Mouse (Mus musculus) gastrocnemius, postnatal 10 days (tissue): ENCODE data around the gene Garem2. TPM values are rescaled to one million over a fixed set of nuclear protein-coding genes. Genes with fewer than 3 reads are reported as not detected.
"Not testable (repeated sequence)": the region's sequence is repeated elsewhere in the genome, so short reads cannot be mapped to it uniquely, and the experiment has no call there.

Experiments
- DNase-seq: peaks from one replicate; pipeline ENCODE4 v3.0.0; 2021; ENCODE audit warnings: mixed read lengths
- long read RNA-seq, 2 experiments: library from polyadenylated mRNA; stranded (forward); transcript quantifications; one replicate each; pipeline ENCODE4 v2.0.0; 2021
- total RNA-seq, 2 experiments: library from RNA; stranded (reverse); gene quantifications; 2 replicates each; pipeline ENCODE4 v1.2.3; 2021

Garem2 gene
- under 1 TPM; 0.12 to 0.18 TPM for total RNA-seq
- long read RNA-seq, experiment 1 = 0 reads
- long read RNA-seq, experiment 2, partial matches to known transcripts = 0 of 1 reads
- long read RNA-seq, experiment 2, other reads (novel, unspliced or antisense) = 0 of 1 reads

DNA sequence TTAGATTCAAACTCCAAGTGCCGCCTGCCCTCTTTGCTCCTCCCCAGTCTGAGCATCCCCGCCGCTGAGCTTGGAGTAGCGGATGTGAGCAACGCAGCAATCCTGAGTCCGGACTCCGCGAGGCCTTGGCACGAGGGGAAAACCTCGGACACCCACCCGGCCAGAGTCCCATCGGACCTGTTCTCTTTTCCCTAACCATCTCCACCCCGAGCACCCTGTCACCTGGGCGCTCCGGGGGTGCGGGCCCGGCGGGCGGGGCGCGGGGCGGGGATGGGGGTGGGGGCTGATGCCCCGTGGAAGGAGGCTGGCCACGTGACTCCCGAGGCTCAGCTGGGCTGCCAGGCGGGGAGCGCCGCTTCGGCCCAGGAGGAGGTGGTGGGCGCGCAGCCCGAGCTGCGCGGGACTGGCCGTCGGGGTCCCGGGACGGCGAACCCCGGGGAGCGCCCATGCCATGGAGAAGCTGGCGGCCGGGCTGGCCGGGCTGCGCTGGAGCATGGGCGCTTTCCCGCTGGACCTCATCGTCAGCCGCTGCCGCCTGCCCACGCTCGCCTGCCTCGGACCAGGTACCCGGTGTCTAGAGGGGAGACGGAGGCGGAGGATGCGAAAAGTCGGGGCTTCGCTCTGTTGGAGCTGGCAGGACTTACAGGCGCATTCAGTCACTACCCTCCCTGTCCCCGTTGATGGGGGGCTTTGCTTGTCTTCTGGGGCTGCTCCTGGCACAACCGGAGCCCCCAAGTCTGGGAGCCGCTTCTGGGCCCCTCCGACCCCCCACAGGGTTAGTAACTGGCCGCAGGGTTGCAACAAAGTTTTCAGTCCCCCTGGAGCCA lies at the start of gene Garem2:
Garem2 (plus strand) TSS at position 321 of the 827 bp plus-strand sequence.
- DNase-seq = no peak

DNA sequence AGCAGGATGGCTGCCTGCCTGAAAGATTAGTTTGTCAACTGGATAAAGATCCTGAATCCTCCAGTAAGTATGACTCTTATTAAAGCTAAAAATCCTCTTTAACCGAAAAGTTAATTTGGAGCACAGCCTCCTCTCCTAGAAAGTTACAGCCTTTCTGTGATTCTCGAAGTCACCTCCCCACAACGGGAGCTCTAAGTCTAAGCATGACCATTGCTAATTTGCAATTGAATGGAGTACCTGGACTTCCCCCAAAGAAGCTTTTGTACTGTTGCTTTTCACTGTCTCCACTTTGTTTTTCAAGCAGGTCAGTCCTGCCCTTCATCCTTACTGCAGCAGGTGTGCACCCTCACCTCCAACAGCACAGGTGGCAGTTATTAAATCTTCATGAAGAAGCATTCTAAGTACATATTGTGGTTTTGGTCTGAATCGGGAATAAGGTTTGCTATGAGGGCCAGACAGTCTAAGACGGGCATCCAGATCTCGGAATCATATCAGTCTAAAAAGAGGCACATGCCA lies 46.7 kb upstream of the Garem2 start:
- DNase-seq = no peak

DNA sequence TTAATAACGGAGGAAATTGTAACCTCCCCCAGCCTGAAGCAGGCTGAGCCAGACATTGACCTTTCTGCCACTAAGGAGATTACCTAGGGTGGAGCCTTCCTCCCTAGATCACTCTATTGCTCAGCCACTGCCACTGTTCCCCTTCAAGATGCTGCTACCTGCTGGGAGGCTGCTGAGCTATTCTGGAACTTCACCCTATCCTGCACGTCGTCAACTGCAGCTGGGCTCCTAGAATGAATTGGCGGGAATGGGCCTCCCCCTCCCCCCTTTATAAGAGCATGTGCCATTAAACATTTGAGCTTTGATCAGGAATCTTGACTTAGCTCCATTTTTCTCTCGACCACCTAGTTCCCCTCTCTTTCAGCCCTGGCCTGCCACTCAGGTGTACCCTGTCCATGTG lies 45.4 kb upstream of the Garem2 start:
- DNase-seq = not testable (repeated sequence)

DNA sequence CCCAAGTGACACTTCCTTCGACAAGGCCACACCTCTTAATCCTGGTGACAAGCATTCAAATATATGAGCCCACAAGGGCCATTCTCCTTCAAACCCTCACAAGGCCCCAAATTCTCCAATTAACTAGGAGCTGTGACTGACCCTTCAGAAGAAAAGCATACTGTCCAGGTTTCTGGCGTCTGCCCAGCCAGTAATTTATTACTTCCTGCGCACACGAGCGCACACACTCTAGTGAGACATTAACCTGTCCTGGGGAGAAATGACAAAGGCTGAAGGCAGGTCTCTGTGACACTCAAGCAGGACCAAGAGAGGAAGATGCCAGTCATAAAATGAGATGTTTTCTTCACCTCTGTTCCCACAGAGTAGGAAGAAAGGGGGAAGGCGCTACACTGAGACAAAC lies 37.2 kb upstream of the Garem2 start:
- DNase-seq = no peak

DNA sequence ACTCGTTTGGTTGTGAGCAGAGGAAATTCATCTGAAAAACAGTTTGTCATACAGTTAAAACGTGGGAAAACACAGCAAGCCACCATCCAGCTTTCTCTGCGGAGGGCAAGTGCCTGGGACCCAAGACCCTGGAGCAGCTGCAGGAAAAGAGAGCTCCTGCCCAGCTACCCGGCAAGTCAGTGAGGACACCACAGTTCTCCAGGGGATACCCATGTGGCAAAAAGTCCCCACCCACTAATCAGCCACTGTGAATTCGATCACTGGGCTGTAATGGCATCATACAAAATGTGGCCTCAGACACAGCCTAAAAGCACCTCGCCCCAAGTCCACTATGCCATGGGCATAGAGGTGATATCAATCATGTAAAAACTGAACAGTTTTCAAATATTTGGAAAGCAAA lies 33.3 kb upstream of the Garem2 start:
- DNase-seq = no peak

DNA sequence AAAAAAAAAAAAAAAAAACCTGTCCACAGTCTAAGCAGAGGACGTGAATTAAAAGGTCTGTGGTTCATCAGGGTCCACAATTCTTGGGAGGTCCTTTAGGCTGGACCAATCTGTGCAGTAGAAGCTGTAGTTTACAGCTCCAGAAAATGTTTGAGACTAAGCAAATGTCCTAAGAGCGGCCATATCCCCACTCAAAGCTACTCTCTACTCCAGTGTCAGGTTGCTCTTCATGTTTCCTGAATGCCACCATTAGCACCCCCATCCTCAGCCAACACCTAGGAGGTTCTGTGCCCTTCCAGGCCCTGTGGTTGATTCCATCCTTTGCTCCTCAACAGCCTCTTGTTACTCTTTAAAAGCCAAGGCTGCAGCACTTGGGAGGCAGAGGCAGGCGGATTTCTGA lies 32.6 kb upstream of the Garem2 start:
- DNase-seq = no peak

DNA sequence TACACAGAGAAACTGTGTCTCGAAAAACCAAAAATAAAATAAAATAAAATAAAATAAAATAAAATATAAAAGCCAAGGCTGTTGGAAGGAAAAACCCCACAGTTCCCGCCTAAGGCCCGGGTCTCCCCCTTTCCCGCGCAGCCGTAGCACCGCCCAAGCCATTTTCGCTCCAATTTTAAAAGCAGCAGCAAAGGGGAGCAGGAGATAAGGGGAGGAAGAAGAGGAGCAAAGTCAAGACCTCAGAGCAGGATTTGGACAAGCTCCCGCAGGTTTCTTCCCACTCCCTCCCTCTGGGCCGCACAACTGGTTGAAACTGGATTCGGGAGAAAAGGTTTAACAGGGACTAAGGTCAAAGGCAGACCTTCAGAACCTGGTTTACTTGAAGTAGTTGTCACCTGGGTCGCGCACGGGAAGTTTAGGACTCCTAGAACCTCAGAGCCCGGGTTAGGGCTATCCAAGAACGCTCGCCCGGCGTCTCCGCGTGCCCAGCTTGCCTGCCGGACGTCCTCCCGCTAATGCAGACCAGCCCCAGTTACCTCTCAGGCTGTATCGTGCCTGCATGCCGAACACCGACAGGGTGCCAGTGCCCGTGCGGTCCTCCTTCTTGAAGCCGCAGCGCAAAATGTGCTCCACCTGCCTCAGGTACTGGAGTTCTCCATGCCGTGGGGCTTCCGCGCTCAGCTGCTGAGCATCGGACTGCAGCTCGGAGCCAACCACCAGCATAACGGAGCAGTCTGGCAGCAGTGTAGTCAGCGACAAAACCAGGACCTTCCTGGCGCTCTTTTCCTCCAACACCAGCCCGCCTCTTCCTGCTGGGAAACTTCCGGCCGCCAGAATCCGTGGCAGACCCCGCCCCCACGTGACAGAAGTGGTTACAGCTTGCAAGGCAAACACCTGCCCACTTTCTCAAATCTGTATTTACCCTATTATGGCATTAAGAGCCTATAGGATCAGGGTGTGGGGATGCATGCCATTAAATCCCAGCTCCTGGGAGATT lies 31.8 kb upstream of the Garem2 start, which contains the start of gene Tyms:
Tyms (minus strand) TSS at position 793 of the 997 bp plus-strand sequence.
- DNase-seq = peak; percentile 73

DNA sequence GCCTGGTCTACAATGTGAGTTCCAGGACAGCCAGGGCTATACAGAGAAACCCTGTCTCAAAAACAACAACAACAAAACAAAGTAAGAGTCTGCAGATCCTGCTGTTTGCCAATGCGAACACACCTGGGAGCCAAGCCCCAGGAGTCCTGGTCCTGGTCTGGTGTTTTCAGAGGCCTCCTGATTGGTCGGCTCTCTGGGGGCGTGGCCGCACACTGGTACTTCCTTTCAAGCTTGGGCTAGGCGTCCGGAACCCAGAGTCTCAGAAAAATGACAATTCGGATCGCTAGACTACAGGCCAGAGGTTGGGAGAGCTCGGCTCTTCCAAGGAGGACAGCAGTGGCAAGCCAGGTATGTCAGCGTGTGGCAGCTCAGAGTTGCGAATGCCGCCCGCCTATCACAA lies 12.3 kb upstream of the Garem2 start:
- DNase-seq = no peak

DNA sequence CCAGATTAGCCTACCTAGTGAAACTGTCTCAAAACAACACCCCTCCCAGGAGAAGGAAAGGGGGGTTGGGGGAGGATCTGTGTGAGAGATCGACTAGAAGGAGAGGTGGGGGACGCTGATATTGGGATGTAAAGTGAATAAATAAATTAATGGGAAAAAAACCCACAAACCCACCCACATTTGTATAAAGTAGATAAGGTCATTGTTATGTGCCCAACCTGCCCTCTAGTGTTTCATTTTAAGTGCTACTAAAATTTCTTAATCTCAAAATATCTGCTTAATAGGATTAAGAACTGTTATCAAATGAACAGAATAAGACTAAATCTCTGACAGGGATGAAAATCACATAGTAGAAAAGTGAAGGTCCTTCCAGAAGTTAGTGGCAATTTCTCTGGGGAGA lies 10.6 kb upstream of the Garem2 start:
- no peak for DNase-seq

DNA sequence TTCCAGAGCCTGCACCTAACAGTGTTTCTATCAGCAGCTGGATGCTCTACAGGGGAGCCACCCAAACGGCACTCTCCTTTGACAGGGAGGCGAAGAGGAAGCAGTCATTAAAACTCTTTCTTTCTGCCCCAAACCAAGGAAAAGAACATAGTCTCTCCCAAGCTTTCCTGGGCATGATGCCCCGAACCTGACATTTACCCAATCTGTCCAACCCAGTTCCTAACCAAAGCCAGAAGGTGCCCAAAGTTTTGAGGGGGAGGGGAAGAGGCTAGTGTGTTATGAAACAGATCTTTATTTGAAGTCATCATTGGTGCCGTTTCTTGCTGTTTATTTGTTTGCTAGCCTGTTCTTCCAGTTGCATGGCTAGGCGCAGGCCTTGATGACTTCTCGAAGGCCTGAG lies 9.2 kb upstream of the Garem2 start:
- no peak for DNase-seq

DNA sequence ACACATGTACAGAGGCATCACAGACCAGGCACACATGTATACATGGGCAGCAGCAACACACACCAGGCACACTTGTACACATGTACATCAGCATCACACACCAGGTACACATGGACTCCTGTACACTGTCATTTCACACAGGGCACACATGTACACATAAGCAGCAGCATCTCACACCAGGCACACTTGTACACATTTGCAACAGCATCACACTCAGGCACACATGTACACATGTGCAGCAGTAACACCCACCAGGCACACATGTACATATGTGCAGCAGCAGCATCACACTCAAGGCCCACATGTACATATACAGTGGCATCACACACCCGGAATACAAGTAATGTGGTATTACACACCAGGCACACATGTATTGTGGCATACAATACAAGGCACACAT lies 6.7 kb upstream of the Garem2 start:
- DNase-seq = no peak

DNA sequence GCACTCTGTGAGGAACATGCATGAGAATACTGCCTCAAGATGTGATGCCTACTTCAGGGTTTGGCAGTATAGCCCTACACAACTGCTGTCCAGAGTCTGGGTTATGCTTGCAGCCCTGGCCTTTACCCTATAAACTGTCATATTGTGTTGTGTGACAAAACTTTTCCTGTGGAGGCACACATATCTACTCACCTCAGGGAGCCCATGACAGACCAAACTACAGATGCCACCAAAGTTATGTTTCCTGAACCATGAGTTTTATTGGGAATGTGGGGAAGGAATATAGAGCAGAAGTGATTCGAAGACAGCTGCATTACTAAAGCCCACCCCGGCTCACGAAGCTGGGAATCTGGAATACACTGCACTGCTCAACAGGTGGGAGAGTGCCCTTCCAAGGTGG lies 1.6 kb upstream of the Garem2 start:
- DNase-seq = no peak

DNA sequence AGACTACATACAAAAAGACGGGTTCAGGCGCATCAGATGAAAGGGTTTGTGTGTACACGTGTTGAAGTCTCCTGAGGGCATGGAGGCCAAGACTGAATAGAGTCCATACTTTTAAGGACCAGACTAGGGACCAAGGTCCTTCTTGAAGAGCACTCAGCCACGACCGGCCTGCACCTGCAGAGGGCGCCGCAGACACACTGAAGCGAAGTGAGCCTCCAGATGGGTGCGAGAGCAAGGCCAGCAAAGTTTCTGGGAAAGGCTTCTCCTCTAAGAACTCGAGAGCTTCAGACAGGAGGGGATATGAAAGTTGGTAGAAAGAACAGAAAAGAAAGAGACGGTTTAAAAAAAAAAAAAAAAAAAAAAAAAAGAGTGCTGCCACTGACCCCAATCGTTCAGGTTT lies 622 bp upstream of the Garem2 start:
- peak; percentile 62 for DNase-seq

DNA sequence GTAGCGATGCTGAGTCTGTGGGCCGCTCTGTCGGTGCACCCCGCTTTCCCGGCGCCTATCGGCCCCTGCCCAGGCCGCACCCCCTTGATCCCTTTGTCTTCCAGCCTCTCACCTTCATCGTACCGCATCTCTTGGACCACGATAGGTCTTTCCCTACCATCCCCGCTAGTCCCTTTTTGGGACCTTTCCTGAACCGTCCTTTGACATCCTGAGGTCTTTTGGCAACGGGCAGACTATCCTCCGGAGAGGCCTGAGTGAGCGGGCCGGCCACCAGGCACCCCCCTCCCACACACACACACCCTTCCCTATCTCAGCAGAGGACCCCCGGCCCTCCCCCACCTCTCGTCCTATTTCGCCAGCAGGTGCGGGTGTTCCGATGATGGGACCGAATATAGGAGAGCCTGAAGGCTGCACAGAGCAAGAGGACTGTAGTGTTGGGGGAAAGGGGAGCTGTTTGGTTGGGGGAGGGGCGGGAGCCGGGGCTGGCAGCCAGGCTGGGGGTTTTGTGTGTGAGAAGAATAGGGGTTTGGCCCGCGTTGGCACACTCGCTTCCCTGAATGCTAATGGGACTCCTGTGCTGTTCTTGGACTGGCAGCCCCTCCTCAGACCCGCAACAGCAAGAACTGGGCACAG lies 823 bp downstream of the Garem2 start, which contains the start of gene 3110082J24Rik:
3110082J24Rik (minus strand) TSS at position 419 of the 633 bp plus-strand sequence.
- DNase-seq = no peak

DNA sequence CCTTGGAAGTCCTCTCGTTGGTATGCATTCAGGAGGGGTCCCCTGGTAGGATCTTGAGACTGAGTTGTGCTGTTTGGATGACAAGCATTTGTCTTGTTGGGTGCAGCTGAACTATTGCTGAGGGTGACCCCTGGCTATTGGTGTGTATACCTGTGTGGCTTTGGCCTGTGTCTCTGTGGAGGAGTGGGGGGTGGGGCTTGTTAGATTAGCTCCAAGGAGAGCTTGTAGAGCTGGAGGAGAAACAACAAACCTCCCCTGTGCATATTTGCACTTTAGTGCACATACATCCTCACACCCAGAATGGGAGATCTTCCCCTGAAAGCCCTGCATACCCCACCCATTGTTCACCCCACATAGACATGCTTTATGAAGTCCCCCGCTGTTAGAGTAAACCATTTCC lies 1.8 kb downstream of the Garem2 start:
- no peak for DNase-seq

DNA sequence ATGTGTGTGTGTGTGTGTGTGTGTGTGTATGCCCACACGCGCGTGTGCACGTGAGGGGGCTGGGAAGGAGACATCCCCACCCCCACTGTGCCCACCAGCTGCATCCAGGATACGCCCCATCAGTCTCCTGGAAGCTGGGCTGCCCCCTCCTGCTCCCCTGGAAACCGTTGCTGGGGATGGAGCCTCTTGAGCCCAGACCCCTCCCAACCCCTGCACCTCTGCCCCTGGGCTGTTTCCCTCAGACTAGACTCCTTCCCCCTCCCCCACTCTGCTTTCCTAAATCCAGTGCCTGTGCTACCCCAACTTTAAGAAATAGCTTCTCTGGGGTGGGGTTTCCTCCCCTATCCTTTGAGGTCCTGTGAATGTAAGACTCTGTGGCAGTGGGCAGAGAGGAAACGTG lies 2.2 kb downstream of the Garem2 start:
- no peak for DNase-seq

DNA sequence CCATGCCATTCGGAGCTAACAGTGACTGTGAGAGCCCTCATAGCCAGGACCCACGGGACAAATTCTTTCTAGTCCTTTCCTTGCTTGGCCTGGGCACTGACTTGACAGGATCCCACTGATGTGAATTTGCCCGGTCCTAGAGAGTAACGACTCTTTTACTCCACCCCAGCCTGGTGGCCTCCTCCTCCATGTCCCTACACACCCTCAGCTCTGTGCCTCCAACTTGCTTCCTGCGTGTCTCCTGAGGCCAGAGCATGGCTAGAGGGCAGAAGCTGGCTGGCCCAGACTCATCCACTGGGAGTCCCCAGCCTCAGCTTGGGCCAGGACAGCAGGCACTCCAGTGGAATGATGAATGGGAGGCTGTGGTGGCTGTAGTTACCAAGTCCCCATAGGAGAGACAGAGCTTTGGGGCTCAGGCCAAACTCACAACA lies 2.7 kb downstream of the Garem2 start:
- DNase-seq = no peak

DNA sequence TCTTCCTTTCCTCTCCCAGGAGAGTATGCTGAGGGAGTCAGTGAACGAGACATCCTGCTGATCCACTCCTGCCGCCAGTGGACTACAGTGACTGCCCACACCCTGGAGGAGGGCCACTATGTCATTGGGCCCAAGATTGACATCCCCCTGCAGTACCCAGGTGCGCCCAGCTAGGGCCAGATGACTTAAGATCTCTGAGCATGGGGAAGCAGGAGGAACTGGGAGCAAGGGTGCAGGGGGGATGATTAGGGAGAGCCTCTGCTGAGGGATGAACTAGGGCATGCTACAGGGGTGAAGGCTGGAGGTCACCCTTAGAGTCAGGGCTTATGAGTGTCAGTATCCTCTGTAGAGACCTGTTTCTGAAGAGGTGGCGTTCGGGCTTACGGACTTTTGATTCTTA lies 3.3 kb downstream of the Garem2 start:
- no peak for DNase-seq

DNA sequence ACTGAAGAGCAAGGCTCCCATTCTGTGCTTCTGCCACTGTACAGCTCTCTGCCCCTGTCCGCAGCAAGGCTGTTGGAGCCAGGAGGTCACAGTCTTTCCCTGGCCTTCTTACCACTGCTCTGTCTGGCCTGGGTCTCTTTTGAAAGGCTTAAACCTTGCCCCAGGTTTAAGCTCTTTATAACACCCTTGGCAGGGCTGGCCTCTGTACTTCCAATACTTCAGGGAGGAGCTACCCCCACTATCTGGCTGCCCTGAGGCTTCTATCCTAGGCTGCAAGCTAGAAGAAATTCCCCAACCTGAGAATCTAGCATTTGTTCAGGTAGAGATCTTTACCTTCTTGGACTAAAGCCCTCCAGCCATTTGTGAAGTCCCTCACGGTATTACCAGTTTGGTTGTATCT lies 4.9 kb downstream of the Garem2 start:
- no peak for DNase-seq

DNA sequence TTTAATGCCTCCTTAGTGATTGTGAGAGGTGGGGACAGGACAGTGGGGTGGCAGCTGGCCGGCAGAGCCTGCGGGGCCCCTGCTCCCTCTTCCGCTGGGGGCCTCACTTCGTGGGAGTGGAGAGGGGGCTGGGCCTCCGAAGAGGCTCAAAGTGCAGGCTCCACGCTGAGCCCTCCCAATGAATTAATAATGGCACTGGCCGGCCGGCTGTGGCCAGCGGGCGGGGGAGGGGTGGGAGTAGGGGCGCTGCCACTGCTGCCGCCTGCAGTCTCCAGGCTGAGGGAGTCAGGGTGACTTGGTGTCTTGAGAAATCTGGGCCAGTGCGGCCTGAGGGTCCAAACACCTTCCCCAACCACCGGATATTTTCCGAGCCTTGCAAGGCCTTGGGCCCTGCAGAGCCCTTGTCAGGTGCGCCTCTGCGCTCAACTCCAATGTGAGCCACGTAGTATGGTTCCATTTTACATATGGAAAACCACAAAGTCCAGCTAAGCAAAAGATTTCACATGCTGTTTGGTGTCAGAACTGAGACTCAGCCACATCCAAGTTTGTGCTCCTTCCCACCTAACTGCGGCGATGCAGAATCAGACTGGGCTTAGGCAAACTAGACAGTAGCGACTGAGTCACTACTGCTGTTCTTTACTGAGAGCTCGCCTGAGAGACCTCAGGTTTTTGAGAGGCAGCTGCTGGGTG lies 5.6 kb downstream of the Garem2 start:
- no peak for DNase-seq

DNA sequence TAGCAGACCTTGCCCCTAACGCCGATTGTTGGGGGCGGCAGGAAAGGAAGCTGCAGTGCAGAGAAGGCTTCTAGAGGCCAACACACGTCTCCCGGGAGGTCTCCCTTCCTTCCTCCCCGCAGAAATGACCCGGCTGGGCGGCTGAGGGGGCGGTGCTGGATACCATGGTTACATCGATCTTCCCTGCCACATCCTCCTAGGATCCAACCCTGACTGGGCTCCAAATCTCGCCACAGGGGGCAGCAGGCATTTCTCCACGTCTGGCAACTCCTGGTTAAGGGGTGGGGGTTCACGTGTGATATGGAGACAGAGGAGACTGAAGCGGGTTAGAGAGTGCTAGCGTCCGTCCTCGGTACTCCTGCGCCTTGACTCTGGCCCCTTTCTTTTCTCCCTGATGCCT lies 6.2 kb downstream of the Garem2 start:
- no peak for DNase-seq
